Mouse (Mus musculus) layer of hippocampus, adult 18-20 months (tissue): ENCODE measurements around the gene Slc39a11. TPM values are rescaled to one million over a fixed set of nuclear protein-coding genes. Genes with fewer than 3 reads are reported as not detected.
"Not testable (repeated sequence)": the region's sequence is repeated elsewhere in the genome, so short reads cannot be mapped to it uniquely, and the experiment has no call there.

Experiments used
- DNase-seq, 2 experiments: peaks; one replicate each; pipeline ENCODE4 v3.0.0; 2022; ENCODE audit warnings: low spot score in 2 of 2
- total RNA-seq, 2 experiments: library from RNA; stranded (reverse); gene quantifications; 2 replicates each; pipeline ENCODE4 v1.2.3; 2021

The Slc39a11 gene
- total RNA-seq, 2 experiments from 2014 or later, result 20.4 to 25.4 TPM

GRCm38 (mm10) chr11:113668857-113669256, 19.0 kb upstream of the Slc39a11 start:
- DNase-seq, result no peak

GRCm38 (mm10) chr11:113667704-113668103, 17.8 kb upstream of the Slc39a11 start:
- DNase-seq, result no peak

GRCm38 (mm10) chr11:113667122-113667521, 17.2 kb upstream of the Slc39a11 start:
- DNase-seq, result no peak

GRCm38 (mm10) chr11:113666648-113667047, 16.8 kb upstream of the Slc39a11 start:
- no peak for DNase-seq

- DNase-seq, result no peak
Observed at GRCm38 (mm10) chr11:113666205-113666604, 16.3 kb upstream of the Slc39a11 start.

- no peak for DNase-seq
Observed at GRCm38 (mm10) chr11:113664279-113664678, 14.4 kb upstream of the Slc39a11 start.

GRCm38 (mm10) chr11:113661835-113662351, 12.0 kb upstream of the Slc39a11 start:
- DNase-seq, result no peak

- DNase-seq, result no peak
Observed at GRCm38 (mm10) chr11:113660940-113661339, 11.1 kb upstream of the Slc39a11 start.

- DNase-seq, result not testable (repeated sequence)
Observed at GRCm38 (mm10) chr11:113660213-113660612, 10.3 kb upstream of the Slc39a11 start.

- DNase-seq, result no peak
Observed at GRCm38 (mm10) chr11:113658763-113659162, 8.9 kb upstream of the Slc39a11 start.

GRCm38 (mm10) chr11:113658319-113658718, 8.4 kb upstream of the Slc39a11 start:
- DNase-seq, result no peak

GRCm38 (mm10) chr11:113657221-113657620, 7.3 kb upstream of the Slc39a11 start:
- DNase-seq, result no peak

GRCm38 (mm10) chr11:113656511-113656932, 6.6 kb upstream of the Slc39a11 start:
- DNase-seq, result no peak

GRCm38 (mm10) chr11:113654561-113655270, 4.8 kb upstream of the Slc39a11 start:
- peak in 1 of 2 experiments; percentile 64 for DNase-seq

GRCm38 (mm10) chr11:113654105-113654504, 4.2 kb upstream of the Slc39a11 start:
- no peak for DNase-seq

GRCm38 (mm10) chr11:113652516-113652915, 2.6 kb upstream of the Slc39a11 start:
- no peak for DNase-seq

- peak in 1 of 2 experiments; percentile 55 for DNase-seq
Observed at GRCm38 (mm10) chr11:113651907-113652273, 2.0 kb upstream of the Slc39a11 start.

- peak in 1 of 2 experiments; percentile 59 for DNase-seq
Observed at GRCm38 (mm10) chr11:113651206-113651906, 1.5 kb upstream of the Slc39a11 start.

- no peak for DNase-seq
Observed at GRCm38 (mm10) chr11:113648690-113649352, 1.1 kb downstream of the Slc39a11 start, which contains the start of gene Cog1. Gene Cog1, plus strand, starts transcription at chr11:113649169.

GRCm38 (mm10) chr11:113648152-113648551, 1.7 kb downstream of the Slc39a11 start:
- peak; percentile 77 to 85 for DNase-seq

GRCm38 (mm10) chr11:113645181-113645580, 4.7 kb downstream of the Slc39a11 start:
- no peak for DNase-seq

GRCm38 (mm10) chr11:113638680-113639079, 11.2 kb downstream of the Slc39a11 start:
- no peak for DNase-seq
